ENCODE assay signal across 1 mouse cellular context in the genomic region with DNA sequence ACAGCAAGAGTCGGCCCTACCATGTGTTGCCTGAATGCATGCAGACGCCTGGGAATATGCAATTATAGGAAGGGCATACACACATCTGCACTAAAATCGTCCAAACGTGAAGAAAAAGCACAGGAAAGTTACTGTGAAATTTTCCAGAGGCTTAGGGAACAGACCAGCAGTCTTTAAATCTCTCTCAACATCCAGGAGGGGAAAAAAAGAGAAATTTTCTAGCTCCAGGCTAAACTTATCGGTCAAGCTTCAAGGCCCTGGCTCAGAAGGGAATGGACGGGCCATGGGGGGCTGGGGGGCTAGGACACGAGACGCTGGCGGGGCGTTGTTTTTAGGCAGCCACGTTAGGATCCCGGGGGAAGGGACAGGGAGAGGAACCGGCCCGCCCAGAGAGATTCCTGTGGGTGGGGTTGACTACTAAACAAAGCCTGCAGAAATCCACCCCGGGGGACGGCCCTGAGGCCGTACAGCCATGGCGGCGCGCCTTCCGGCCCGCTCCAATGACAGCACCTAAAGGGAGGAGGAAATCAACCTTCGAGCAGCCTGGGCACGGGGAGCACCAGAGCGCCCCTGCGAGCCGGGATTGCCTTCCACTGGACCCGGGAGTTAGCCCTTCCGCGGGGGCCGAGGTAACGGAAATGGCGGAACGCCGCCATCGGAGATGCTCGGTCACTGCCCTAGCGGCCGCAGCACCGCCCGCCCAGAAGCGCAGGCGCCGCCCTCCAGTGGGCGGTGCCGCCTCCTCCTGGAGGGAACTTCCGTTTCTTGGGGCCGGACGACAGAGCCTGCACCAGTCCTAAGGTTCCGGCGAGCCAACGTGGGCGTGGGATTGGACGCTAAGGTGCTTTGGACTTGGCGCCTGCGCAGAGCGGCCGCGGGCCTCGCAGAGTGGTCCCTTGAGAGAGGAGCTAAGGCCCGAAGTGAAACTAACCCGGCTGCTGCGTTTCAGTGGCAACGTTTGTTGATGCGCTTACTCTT.
A peak's percentile ranks its signal among the peaks of the same experiment; 100 is the strongest.
TF ChIP-seq lines count a peak whose summit lies in the region.

No protein-coding gene starts in this region.

TF ChIP-seq in MEL, 35 proteins besides CTCF, POLR2A, EP300 and RAD21 (continued from another document):
- TF ChIP-seq ELF1 (IDR thresholded peaks at IDR 0.05; ENCODE audit: low read depth, low read length) (peak; percentile 67; the same call in 1 of the 2 replicates), MYB (IDR thresholded peaks at IDR 0.05; ENCODE audit: low read depth, low read length) (no peak), POLR2AphosphoS2 (IDR thresholded peaks at IDR 0.05; ENCODE audit: low read length) (peak; percentile 86), JUND (IDR thresholded peaks at IDR 0.05; ENCODE audit: low read depth, low read length) (no peak), SMC3 (IDR thresholded peaks at IDR 0.05; ENCODE audit: low read depth, low read length) (no peak), MEF2A (IDR thresholded peaks at IDR 0.05; ENCODE audit: extremely low read depth, insufficient replicate concordance, low read depth, low read length, poor library complexity, severe bottlenecking) (0 out of 2 replicates have a peak, but pooled peaks have one; percentile 17), KAT2A (conservative IDR thresholded peaks at IDR 0.05; ENCODE audit: low read depth, low read length) (no peak), RCOR1 (IDR thresholded peaks at IDR 0.05; ENCODE audit: low read depth, low read length) (no peak), NELFE (IDR thresholded peaks at IDR 0.05; ENCODE audit: low read depth, low read length) (peak; percentile 95), TAL1 (IDR thresholded peaks at IDR 0.05; ENCODE audit: low read length) (no peak), TCF12 (IDR thresholded peaks at IDR 0.05; ENCODE audit: low read depth, low read length) (peak; percentile 52; the same call in 1 of the 2 replicates), MAX (IDR thresholded peaks at IDR 0.05; ENCODE audit: low read length) (peak; percentile 75), UBTF (IDR thresholded peaks at IDR 0.05; ENCODE audit: borderline replicate concordance, insufficient read depth, low read depth, low read length) (no peak), ZNF384 (IDR thresholded peaks at IDR 0.05; ENCODE audit: low read depth, low read length) (no peak), E2F4 (IDR thresholded peaks at IDR 0.05; ENCODE audit: borderline replicate concordance, low read depth, low read length) (no peak), ZKSCAN1 (IDR thresholded peaks at IDR 0.05; ENCODE audit: low read depth, low read length) (no peak), ZC3H11A (IDR thresholded peaks at IDR 0.05; ENCODE audit: low read depth, low read length) (no peak), MXI1 (IDR thresholded peaks at IDR 0.05; ENCODE audit: low read depth, low read length) (peak; percentile 45), TBP (IDR thresholded peaks at IDR 0.05; ENCODE audit: low read depth, low read length) (peak; percentile 76), ZMIZ1 (IDR thresholded peaks at IDR 0.05; ENCODE audit: low read depth, low read length) (peak; percentile 88), HCFC1 (IDR thresholded peaks at IDR 0.05; ENCODE audit: low read depth, low read length) (peak; percentile 85), CHD1 (IDR thresholded peaks at IDR 0.05; ENCODE audit: low read depth, low read length) (no peak), BHLHE40 (IDR thresholded peaks at IDR 0.05; ENCODE audit: borderline replicate concordance, low read depth, low read length) (no peak), USF1 (IDR thresholded peaks at IDR 0.05; ENCODE audit: low read depth, low read length) (peak; percentile 39; the same call in 1 of the 2 replicates)
TF ChIP-seq in MEL: peak in this region for 15.
